Mouse (Mus musculus) CH12.LX (cell line): Measurements from ENCODE around the gene Creb5.

ENCODE experiments used
- CHD2 ChIP-seq: IDR thresholded peaks from 2 replicates; pipeline ENCODE4 v1.6.1; 2011; ENCODE audit warnings: low read length, improper control_type of control experiment
- CTCF ChIP-seq, 2 experiments: IDR thresholded peaks in 1 of 2; conservative IDR thresholded peaks in 1 of 2; 2 replicates each; pipeline ENCODE4 v1.5.1; 2011 to 2012; ENCODE audit warnings: low read depth in 2 of 2, low read length in 2 of 2, improper control_type of control experiment in 1 of 2, inconsistent platforms in 1 of 2, mild to moderate bottlenecking in 1 of 2, moderate library complexity in 1 of 2
- JUND ChIP-seq: conservative IDR thresholded peaks from 2 replicates; pipeline ENCODE4 v1.6.1; 2011; ENCODE audit warnings: low read depth, low read length, improper control_type of control experiment
- POLR2A ChIP-seq: IDR thresholded peaks from 2 replicates; pipeline ENCODE4 v1.6.1; 2011; ENCODE audit warnings: low read depth, mild to moderate bottlenecking, improper control_type of control experiment, low read length
- POLR2AphosphoS2 ChIP-seq: IDR thresholded peaks from 2 replicates; pipeline ENCODE4 v1.6.1; 2011; ENCODE audit warnings: low read depth, low read length, improper control_type of control experiment
- RAD21 ChIP-seq: IDR thresholded peaks from 2 replicates; pipeline ENCODE4 v1.6.1; 2011; ENCODE audit warnings: low read depth, mild to moderate bottlenecking, low read length, improper control_type of control experiment, moderate library complexity
- SIN3A ChIP-seq: IDR thresholded peaks from 2 replicates; pipeline ENCODE4 v1.6.1; 2012; ENCODE audit warnings: low read length, improper control_type of control experiment, inconsistent platforms

- TF ChIP-seq POLR2A (no peak), CTCF (conservative IDR thresholded peaks at IDR 0.05 in 1 of 2, IDR thresholded peaks at IDR 0.05 in 1 of 2; ENCODE audit: low read depth in 2 of 2, low read length in 2 of 2) (no peak), SIN3A (no peak), JUND (no peak), CHD2 (no peak), RAD21 (no peak), POLR2AphosphoS2 (no peak)
Measured at GRCm38 (mm10) chr6:53738206-53738605, 451.1 kb downstream of the Creb5 start.
